Mouse (Mus musculus): ENCODE data around the gene Foxp2. TPM values are rescaled to one million over a fixed set of nuclear protein-coding genes. Genes with fewer than 3 reads are reported as not detected.

Gene Foxp2
- polyA plus RNA-seq, 1 experiment from 2014 or later = 33.7 TPM

- ATAC-seq (ENCODE audit: insufficient read depth, low FRiP score) = no peak
- H3K9me3 ChIP-seq (replicated peaks; ENCODE audit: control insufficient read depth, low read length) = no peaks in the 10 kb centered on the region
- no peaks in the 10 kb centered on the region for H3K27me3 ChIP-seq (ENCODE audit: control insufficient read depth, insufficient read depth, low read length)
- no peak overlapping the region for H3K27ac ChIP-seq (ENCODE audit: low read length)
- no peak overlapping the region for H3K9ac ChIP-seq (ENCODE audit: low read length)
- H3K36me3 ChIP-seq (ENCODE audit: control insufficient read depth, insufficient read depth, low read length) = no peaks in the 10 kb centered on the region
- no peak overlapping the region for H3K4me3 ChIP-seq (replicated peaks; ENCODE audit: low read length)
- WGBS = 45% methylated on average over 1 of the region's 1 CpGs
- H3K4me1 ChIP-seq (ENCODE audit: control insufficient read depth, insufficient read depth, low read length) = no peaks in the 10 kb centered on the region
- no peak overlapping the region for H3K4me2 ChIP-seq (ENCODE audit: low read depth, low read length)
Measured at GRCm38 (mm10) chr6:15466634-15467033, 565.5 kb downstream of the Foxp2 start.

- H3K4me3 ChIP-seq (replicated peaks; ENCODE audit: low read length) = no peak overlapping the region
- H3K4me1 ChIP-seq (ENCODE audit: control insufficient read depth, insufficient read depth, low read length) = no peaks in the 10 kb centered on the region
- ATAC-seq (ENCODE audit: insufficient read depth, low FRiP score) = no peak
- 87% methylated on average over 2 of the region's 2 CpGs for WGBS
- H3K27ac ChIP-seq (ENCODE audit: low read length) = no peak overlapping the region
- no peaks in the 10 kb centered on the region for H3K9me3 ChIP-seq (replicated peaks; ENCODE audit: control insufficient read depth, low read length)
- no peak overlapping the region for H3K9ac ChIP-seq (ENCODE audit: low read length)
- no peaks in the 10 kb centered on the region for H3K36me3 ChIP-seq (ENCODE audit: control insufficient read depth, insufficient read depth, low read length)
- H3K4me2 ChIP-seq (ENCODE audit: low read depth, low read length) = no peak overlapping the region
- no peaks in the 10 kb centered on the region for H3K27me3 ChIP-seq (ENCODE audit: control insufficient read depth, insufficient read depth, low read length)
Measured at GRCm38 (mm10) chr6:15486909-15487308, 585.8 kb downstream of the Foxp2 start.

Small RNA genes lying within 50 kb of the gene (microRNA-seq; reads per million reads assigned to microRNA genes)
- gene Gm25470 = not detected

Other genes with a start within 250 kb of the Foxp2 start
- 1.8 and 2.5 TPM in 2 replicates for gene Ppp1r3a, start 146.1 kb upstream of the Foxp2 start, polyA plus RNA-seq (2015; fragmentation: Nextera tagmentation; extraction: Ambion mirVana)

Data from stomach, embryonic 16.5 days (tissue).